Mouse (Mus musculus) bone marrow, adult 2 months (tissue): ENCODE data around the gene Trim62.

Source experiments
- CTCF ChIP-seq: fragments of 200-500 bp; IDR thresholded peaks from 2 replicates; pipeline ENCODE4 v1.5.1; 2011; ENCODE audit warnings: low read length, control low read depth; ENCODE audit not compliant: control insufficient read depth, insufficient read depth
- POLR2A ChIP-seq: fragments of 200-500 bp; IDR thresholded peaks from 2 replicates; pipeline ENCODE4 v1.6.1; 2011; ENCODE audit warnings: low read depth, mild to moderate bottlenecking, control low read depth, low read length, borderline replicate concordance; ENCODE audit not compliant: control insufficient read depth

DNA sequence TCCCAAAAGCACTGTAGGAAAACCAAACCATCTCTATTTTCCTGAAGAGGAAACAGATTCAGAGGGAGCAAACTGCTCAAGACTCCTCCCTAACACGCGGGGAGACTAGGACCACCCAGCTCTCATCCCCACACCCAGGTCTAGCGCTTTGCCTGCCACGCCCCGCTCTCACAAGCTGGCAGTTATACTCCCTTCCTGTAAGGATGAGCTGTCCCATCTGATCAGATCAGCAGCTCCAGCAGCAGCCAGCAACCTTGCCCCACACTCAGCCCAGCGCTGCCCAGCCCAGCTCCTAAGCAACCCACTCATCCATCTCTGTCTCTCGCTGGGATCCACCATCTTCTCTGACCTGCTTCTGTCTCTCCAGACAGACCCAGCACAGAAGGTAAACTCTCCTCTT lies 49.4 kb downstream of the Trim62 start:
- TF ChIP-seq CTCF (no peak), POLR2A (no peak)
